Mouse (Mus musculus) kidney, adult 2 months (tissue): ENCODE results near the gene Heph. TPM values are rescaled to one million over a fixed set of nuclear protein-coding genes. Genes with fewer than 3 reads are reported as not detected.
"Not testable (repeated sequence)": the region's sequence is repeated elsewhere in the genome, so short reads cannot be mapped to it uniquely, and the experiment has no call there.

Source experiments
- DNase-seq: peaks from one replicate; pipeline ENCODE4 v3.0.0; 2021
- H3K27ac ChIP-seq: fragments of 200-500 bp; 2 replicates; pipeline ENCODE4 v1.5.1; 2012; ENCODE audit warnings: low read depth, low read length, control low read depth, inconsistent platforms; ENCODE audit not compliant: insufficient read depth
- H3K27me3 ChIP-seq: fragments of 200-500 bp; replicated peaks from 2 replicates; pipeline ENCODE4 v1.6.1; 2012; ENCODE audit warnings: mild to moderate bottlenecking, moderate library complexity, low read length, inconsistent platforms; ENCODE audit not compliant: control insufficient read depth, insufficient read depth
- H3K36me3 ChIP-seq: fragments of 200-500 bp; 2 replicates; pipeline ENCODE4 v1.6.1; 2012; ENCODE audit warnings: mild to moderate bottlenecking, moderate library complexity, low read length, inconsistent platforms; ENCODE audit not compliant: control insufficient read depth, insufficient read depth
- H3K4me1 ChIP-seq: fragments of 200-500 bp; 2 replicates; pipeline ENCODE4 v1.6.1; 2011; ENCODE audit warnings: low read length; ENCODE audit not compliant: control insufficient read depth, insufficient read depth
- H3K4me3 ChIP-seq: fragments of 200-500 bp; 2 replicates; pipeline ENCODE4 v1.5.1; 2011; ENCODE audit warnings: mild to moderate bottlenecking, low read depth, low read length, control low read depth; ENCODE audit not compliant: insufficient read depth
- CTCF ChIP-seq: fragments of 200-500 bp; conservative IDR thresholded peaks from 2 replicates; pipeline ENCODE4 v1.5.1; 2011; ENCODE audit warnings: low read depth, mild to moderate bottlenecking, control low read depth, low read length, moderate library complexity, mixed read lengths; ENCODE audit not compliant: insufficient read depth, insufficient read length
- POLR2A ChIP-seq: fragments of 200-500 bp; IDR thresholded peaks from one replicate; pipeline ENCODE4 v1.6.1; 2011; ENCODE audit warnings: low read depth, low read length, control low read depth
- WGBS: fragments of 180-500 bp; shearing (Covaris S2); methylation state at CpG from one replicate; pipeline ENCODE4 v1.1.7; 2018; 5-methylcytosine and 5-hydroxymethylcytosine counted together
- polyA plus RNA-seq: library from polyadenylated mRNA; depleted of rRNA; stranded (reverse); fragments of >200 nt; gene quantifications from 2 replicates; pipeline ENCODE4 v1.2.3, GENCODE M21; 2012; rRNA removed

Heph gene
- 5.5 and 5.8 TPM in 2 replicates for polyA plus RNA-seq

- TF ChIP-seq CTCF (no peak), POLR2A (no peak)
- Histone ChIP-seq H3K36me3 (no peaks in the 10 kb centered on the region), H3K27me3 (no peaks in the 10 kb centered on the region), H3K4me3 (peak within 1 kb of the TSS; percentile 52), H3K27ac (no peak within 1 kb of the TSS), H3K4me1 (no peaks in the 10 kb centered on the region; the same call in 1 of the 2 replicates)
- peak; percentile 14 for DNase-seq
- WGBS: 46% methylated on average over 2 of the region's 2 CpGs
These were observed at the start of gene Heph for GRCm38 (mm10) chrX:96455149-96455548. Gene Heph (plus strand): TSS chrX:96455359.

- not testable (repeated sequence) for H3K4me1 ChIP-seq, H3K4me3 ChIP-seq, H3K27ac ChIP-seq, H3K27me3 ChIP-seq, H3K36me3 ChIP-seq, DNase-seq
- WGBS: 79% methylated on average over 4 of the region's 4 CpGs
These were observed 39.8 kb upstream of the Heph start for GRCm38 (mm10) chrX:96415351-96415750.

- Histone ChIP-seq H3K27me3 (no peaks in the 10 kb centered on the region), H3K4me3 (no peak overlapping the region), H3K27ac (no peak overlapping the region), H3K36me3 (no peaks in the 10 kb centered on the region), H3K4me1 (no peaks in the 10 kb centered on the region)
- no peak for DNase-seq
- 100% methylated on average over 1 of the region's 1 CpGs for WGBS
- TF ChIP-seq CTCF (no peak), POLR2A (no peak)
These were observed 38.2 kb upstream of the Heph start for GRCm38 (mm10) chrX:96416970-96417369.

GRCm38 (mm10) chrX:96417733-96418132 lies 37.4 kb upstream of the Heph start:
- DNase-seq: no peak
- 24% methylated on average over 1 of the region's 1 CpGs for WGBS
- TF ChIP-seq CTCF: no peak
- TF ChIP-seq POLR2A: no peak
- Histone ChIP-seq H3K27ac (no peak overlapping the region), H3K36me3 (no peaks in the 10 kb centered on the region), H3K4me3 (no peak overlapping the region), H3K4me1 (no peaks in the 10 kb centered on the region), H3K27me3 (no peaks in the 10 kb centered on the region)

- TF ChIP-seq CTCF: no peak
- no peak for TF ChIP-seq POLR2A
- Histone ChIP-seq H3K36me3 (no peaks in the 10 kb centered on the region), H3K4me1 (no peaks in the 10 kb centered on the region), H3K4me3 (no peak overlapping the region), H3K27ac (no peak overlapping the region), H3K27me3 (no peaks in the 10 kb centered on the region)
- DNase-seq: no peak
These were observed 35.8 kb upstream of the Heph start for GRCm38 (mm10) chrX:96419383-96419782.

DNA sequence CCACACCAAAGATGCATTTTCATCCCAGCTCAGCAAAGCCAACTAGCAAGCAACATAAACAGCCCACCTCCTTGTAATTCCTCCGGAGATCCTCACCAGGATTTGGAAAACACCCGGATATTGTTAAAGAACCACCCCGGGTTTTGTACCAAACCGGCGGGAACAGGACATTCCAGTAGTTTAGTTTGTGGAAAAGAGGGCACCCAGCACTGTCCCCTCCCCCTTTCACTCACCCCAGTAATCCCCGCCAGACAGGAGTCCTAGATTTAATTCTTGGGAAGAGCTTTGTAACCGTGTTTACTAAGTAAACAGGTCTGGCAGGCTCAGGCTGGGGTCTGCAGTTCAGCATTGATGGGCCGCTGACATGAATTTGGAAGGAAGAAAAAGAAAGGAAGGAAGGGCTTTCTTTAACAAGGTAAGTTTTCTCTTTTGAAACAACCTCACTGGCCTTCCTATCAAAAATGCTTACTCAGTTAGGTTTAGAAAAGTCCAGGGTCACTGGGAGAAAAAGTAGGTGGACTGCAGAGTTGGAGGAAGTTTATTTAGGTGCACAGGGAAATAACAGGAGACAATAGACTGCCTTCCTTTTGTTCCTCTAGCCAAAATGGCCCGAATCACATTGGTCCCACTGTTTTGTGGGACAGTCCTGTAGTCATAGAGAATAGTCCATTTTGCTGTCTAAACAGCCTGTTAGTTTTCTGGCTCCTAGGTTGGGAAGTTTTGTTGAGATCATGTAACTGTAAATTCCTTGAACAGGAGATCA lies 1.2 kb downstream of the Heph start, which contains the start of gene Hsf3:
Gene Hsf3 (minus strand): TSS at position 94 of the 763 bp plus-strand sequence.
- Histone ChIP-seq H3K27ac (peak within 1 kb of the TSS; percentile 31; the same call in 1 of the 2 replicates), H3K4me1 (no peaks in the 10 kb centered on the region; the same call in 1 of the 2 replicates), H3K36me3 (no peaks in the 10 kb centered on the region), H3K4me3 (peak within 1 kb of the TSS; percentile 52), H3K27me3 (no peaks in the 10 kb centered on the region)
- peak; percentile 43 for DNase-seq
- WGBS: 6% methylated on average over 9 of the region's 9 CpGs
- no peak for TF ChIP-seq CTCF
- TF ChIP-seq POLR2A: no peak

- no peak overlapping the region for H3K27ac ChIP-seq
- no peak overlapping the region for H3K4me3 ChIP-seq
- WGBS: 69% methylated on average over 1 of the region's 1 CpGs
- DNase-seq: peak; percentile 0
- H3K36me3 ChIP-seq: no peaks in the 10 kb centered on the region
- TF ChIP-seq CTCF (no peak), POLR2A (no peak)
- H3K4me1 ChIP-seq: no peaks in the 10 kb centered on the region
- no peaks in the 10 kb centered on the region for H3K27me3 ChIP-seq
These were observed 46.4 kb downstream of the Heph start for GRCm38 (mm10) chrX:96501580-96501979.

Other genes starting within 250 kb of the Heph start
- gene Vsig4, start 161.9 kb upstream of the Heph start, polyA plus RNA-seq: 0.08 TPM in 1 of 2 replicates, not detected in the other
- 0.03 TPM in 1 of 2 replicates, not detected in the other for gene Hsf3, start 935 bp downstream of the Heph start, polyA plus RNA-seq